Mouse (Mus musculus): ENCODE results near the gene Zdhhc21.
A peak's percentile ranks its signal among the peaks of the same experiment; 100 is the strongest.

Gene Zdhhc21

GRCm38 (mm10) chr4:82864974-82865699 lies 5.4 kb upstream of the Zdhhc21 start:
- DNase-seq (ENCODE audit: low read depth, low spot score) = no peak

- no peak for DNase-seq (ENCODE audit: low read depth, low spot score)
These were observed 3.6 kb upstream of the Zdhhc21 start for GRCm38 (mm10) chr4:82863316-82863715.

- DNase-seq (ENCODE audit: low read depth, low spot score) = no peak
These were observed 1.7 kb upstream of the Zdhhc21 start for GRCm38 (mm10) chr4:82861451-82861850.

GRCm38 (mm10) chr4:82860566-82860965 lies 808 bp upstream of the Zdhhc21 start:
- DNase-seq (ENCODE audit: low read depth, low spot score) = no peak

- no peak for DNase-seq (ENCODE audit: low read depth, low spot score)
These were observed 1.2 kb downstream of the Zdhhc21 start for GRCm38 (mm10) chr4:82858431-82859010.

GRCm38 (mm10) chr4:82856986-82857385 lies 2.8 kb downstream of the Zdhhc21 start:
- DNase-seq (ENCODE audit: low read depth, low spot score) = no peak

- no peak for DNase-seq (ENCODE audit: low read depth, low spot score)
These were observed 5.9 kb downstream of the Zdhhc21 start for GRCm38 (mm10) chr4:82853809-82854208.

GRCm38 (mm10) chr4:82848552-82849234 lies 11.1 kb downstream of the Zdhhc21 start:
- no peak for DNase-seq (ENCODE audit: low read depth, low spot score)

GRCm38 (mm10) chr4:82837526-82838240 lies 22.1 kb downstream of the Zdhhc21 start:
- no peak for DNase-seq (ENCODE audit: low read depth, low spot score)

- no peak for DNase-seq (ENCODE audit: low read depth, low spot score)
These were observed 28.6 kb downstream of the Zdhhc21 start for GRCm38 (mm10) chr4:82831155-82831554.

GRCm38 (mm10) chr4:82829429-82829828 lies 30.3 kb downstream of the Zdhhc21 start:
- DNase-seq (ENCODE audit: low read depth, low spot score) = no peak

GRCm38 (mm10) chr4:82827001-82827400 lies 32.8 kb downstream of the Zdhhc21 start:
- no peak for DNase-seq (ENCODE audit: low read depth, low spot score)

GRCm38 (mm10) chr4:82817833-82818232 lies 41.9 kb downstream of the Zdhhc21 start:
- DNase-seq (ENCODE audit: low read depth, low spot score) = no peak

- DNase-seq (ENCODE audit: low read depth, low spot score) = no peak
These were observed 43.4 kb downstream of the Zdhhc21 start for GRCm38 (mm10) chr4:82816351-82816750.

- peak; percentile 36 for DNase-seq (ENCODE audit: low read depth, low spot score)
These were observed 44.5 kb downstream of the Zdhhc21 start for GRCm38 (mm10) chr4:82815296-82815695.

GRCm38 (mm10) chr4:82813356-82813755 lies 46.4 kb downstream of the Zdhhc21 start:
- no peak for DNase-seq (ENCODE audit: low read depth, low spot score)

- DNase-seq (ENCODE audit: low read depth, low spot score) = no peak
These were observed 51.9 kb downstream of the Zdhhc21 start for GRCm38 (mm10) chr4:82807811-82808210.

- no peak for DNase-seq (ENCODE audit: low read depth, low spot score)
These were observed 53.5 kb downstream of the Zdhhc21 start for GRCm38 (mm10) chr4:82806176-82806757.

- DNase-seq (ENCODE audit: low read depth, low spot score) = no peak
These were observed 55.7 kb downstream of the Zdhhc21 start for GRCm38 (mm10) chr4:82804019-82804418.

GRCm38 (mm10) chr4:82793608-82794007 lies 66.2 kb downstream of the Zdhhc21 start:
- no peak for DNase-seq (ENCODE audit: low read depth, low spot score)

- DNase-seq (ENCODE audit: low read depth, low spot score) = no peak
These were observed 66.7 kb downstream of the Zdhhc21 start for GRCm38 (mm10) chr4:82792906-82793580.
